Mouse (Mus musculus) fibroblast of lung, adult 2 months (primary cell): ENCODE results near the gene Cog5.

Experiments used
- DNase-seq: peaks from one replicate; pipeline ENCODE4 v3.0.0-alpha.2; 2011; ENCODE audit warnings: low read depth

The Cog5 gene

GRCm38 (mm10) chr12:31709665-31710064, 55.0 kb downstream of the Cog5 start:
- no peak for DNase-seq

GRCm38 (mm10) chr12:31712233-31712632, 57.6 kb downstream of the Cog5 start:
- no peak for DNase-seq

- DNase-seq: no peak
Observed at GRCm38 (mm10) chr12:31712727-31713126, 58.1 kb downstream of the Cog5 start.

GRCm38 (mm10) chr12:31713600-31713999, 58.9 kb downstream of the Cog5 start, which contains the start of gene Gpr22:
Gpr22 (minus strand) TSS chr12:31713947.
- no peak for DNase-seq

GRCm38 (mm10) chr12:31714070-31714469, 59.4 kb downstream of the Cog5 start:
- DNase-seq: no peak

GRCm38 (mm10) chr12:31719586-31720275, 65.1 kb downstream of the Cog5 start:
- peak; percentile 4 for DNase-seq

- no peak for DNase-seq
Observed at GRCm38 (mm10) chr12:31724576-31724975, 69.9 kb downstream of the Cog5 start.

GRCm38 (mm10) chr12:31725511-31726275, 71.0 kb downstream of the Cog5 start:
- DNase-seq: no peak

GRCm38 (mm10) chr12:31726707-31727106, 72.0 kb downstream of the Cog5 start:
- no peak for DNase-seq

GRCm38 (mm10) chr12:31730126-31730525, 75.5 kb downstream of the Cog5 start:
- no peak for DNase-seq

GRCm38 (mm10) chr12:31734616-31735015, 79.9 kb downstream of the Cog5 start:
- no peak for DNase-seq

- DNase-seq: no peak
Observed at GRCm38 (mm10) chr12:31747301-31747700, 92.6 kb downstream of the Cog5 start.

GRCm38 (mm10) chr12:31749846-31750245, 95.2 kb downstream of the Cog5 start:
- DNase-seq: no peak

- no peak for DNase-seq
Observed at GRCm38 (mm10) chr12:31754465-31754864, 99.8 kb downstream of the Cog5 start.

GRCm38 (mm10) chr12:31755885-31756755, 101.5 kb downstream of the Cog5 start:
- DNase-seq: no peak

GRCm38 (mm10) chr12:31773612-31774011, 118.9 kb downstream of the Cog5 start:
- DNase-seq: no peak

- DNase-seq: no peak
Observed at GRCm38 (mm10) chr12:31784291-31784690, 129.6 kb downstream of the Cog5 start.

- no peak for DNase-seq
Observed at GRCm38 (mm10) chr12:31788530-31788929, 133.9 kb downstream of the Cog5 start.

- no peak for DNase-seq
Observed at GRCm38 (mm10) chr12:31806410-31807154, 151.9 kb downstream of the Cog5 start.

- no peak for DNase-seq
Observed at GRCm38 (mm10) chr12:31818051-31818461, 163.4 kb downstream of the Cog5 start.

- no peak for DNase-seq
Observed at GRCm38 (mm10) chr12:31819096-31819495, 164.4 kb downstream of the Cog5 start.

- no peak for DNase-seq
Observed at GRCm38 (mm10) chr12:31819520-31819919, 164.9 kb downstream of the Cog5 start.
